Mouse (Mus musculus) kidney, embryonic 14.5 days (tissue): ENCODE data around the gene Dnmt3a. TPM values are rescaled to one million over a fixed set of nuclear protein-coding genes. Genes with fewer than 3 reads are reported as not detected.

ENCODE experiments used
- ATAC-seq: fragments of 200-750 bp; cut with Nextera tagmentation; 2 replicates; pipeline ENCODE4 v1.8.0; 2017; ENCODE audit warnings: moderate number of reproducible peaks, mild to moderate bottlenecking, moderate TSS enrichment, moderate library complexity; ENCODE audit not compliant: low FRiP score, low TSS enrichment
- H3K27ac ChIP-seq: fragments of 300-500 bp; sonication (generic); 2 replicates; pipeline ENCODE4 v1.5.1; 2014; ENCODE audit warnings: low read depth, mild to moderate bottlenecking, low read length, moderate library complexity, mixed read lengths
- H3K27me3 ChIP-seq: fragments of 300-500 bp; sonication (generic); 2 replicates; pipeline ENCODE4 v1.6.1; 2014; ENCODE audit warnings: mild to moderate bottlenecking, low read length; ENCODE audit not compliant: control insufficient read depth, insufficient read depth
- H3K36me3 ChIP-seq: fragments of 300-500 bp; sonication (generic); 2 replicates; pipeline ENCODE4 v1.6.1; 2014; ENCODE audit warnings: low read length, mixed read lengths; ENCODE audit not compliant: control insufficient read depth, insufficient read depth
- H3K4me1 ChIP-seq: fragments of 300-500 bp; sonication (generic); 2 replicates; pipeline ENCODE4 v1.6.1; 2014; ENCODE audit warnings: low read length, mixed read lengths; ENCODE audit not compliant: control insufficient read depth, insufficient read depth
- H3K4me2 ChIP-seq: fragments of 300-500 bp; sonication (generic); replicated peaks from 2 replicates; pipeline ENCODE4 v1.6.1; 2014; ENCODE audit warnings: low read depth, mild to moderate bottlenecking, low read length
- H3K4me3 ChIP-seq: fragments of 300-500 bp; sonication (generic); 2 replicates; pipeline ENCODE4 v1.5.1; 2014; ENCODE audit warnings: mild to moderate bottlenecking, low read length
- H3K9ac ChIP-seq: fragments of 300-500 bp; sonication (generic); 2 replicates; pipeline ENCODE4 v1.6.1; 2014; ENCODE audit warnings: low read depth, mild to moderate bottlenecking, low read length, moderate library complexity
- H3K9me3 ChIP-seq: fragments of 300-500 bp; sonication (generic); 2 replicates; pipeline ENCODE4 v1.6.1; 2016; ENCODE audit warnings: low read length; ENCODE audit not compliant: control insufficient read depth
- WGBS: fragments of 180-500 bp; shearing (Covaris S2); extraction: QIAGEN DNeasy Blood & Tissue Kit; methylation state at CpG from one replicate; pipeline ENCODE4 v1.1.7; 2014; 5-methylcytosine and 5-hydroxymethylcytosine counted together
- polyA plus RNA-seq: library from polyadenylated mRNA; unstranded; fragments of >200 nt; fragmentation: Nextera tagmentation; extraction: Ambion mirVana; gene quantifications from 2 replicates; pipeline ENCODE4 v1.2.1, GENCODE M21; 2014

Dnmt3a gene
- polyA plus RNA-seq, 1 experiment from 2014 or later, result 87.9 TPM

DNA sequence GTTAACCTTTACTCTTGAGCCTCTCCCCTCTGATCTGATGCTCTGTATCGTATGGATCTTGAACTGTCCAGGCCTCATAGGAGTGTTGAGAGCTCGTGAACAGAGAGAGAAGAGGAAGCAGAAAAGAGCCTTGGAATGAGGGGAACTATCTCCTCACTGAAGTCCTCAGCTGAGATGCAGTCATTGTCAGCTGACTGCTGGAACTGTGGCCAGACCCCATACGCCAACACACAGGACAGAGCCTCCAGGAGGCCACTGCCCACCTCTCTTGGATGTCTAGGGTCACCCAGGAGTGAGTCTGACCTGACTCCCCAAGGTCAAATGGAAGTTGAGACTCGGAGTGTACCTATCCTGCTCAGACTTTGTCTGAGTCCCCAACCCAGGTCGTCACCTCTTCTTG lies 62.3 kb downstream of the Dnmt3a start:
- Histone ChIP-seq H3K36me3 (peaks cover 47% of the 10 kb centered on the region), H3K27ac (no peak overlapping the region), H3K9me3 (no peaks in the 10 kb centered on the region), H3K9ac (no peak overlapping the region), H3K4me3 (no peak overlapping the region), H3K4me2 (no peak overlapping the region), H3K27me3 (no peaks in the 10 kb centered on the region), H3K4me1 (peaks cover 17% of the 10 kb centered on the region)
- ATAC-seq, result no peak
- 73% methylated on average over 5 of the region's 5 CpGs for WGBS

- H3K27me3 ChIP-seq, result no peaks in the 10 kb centered on the region
- H3K9ac ChIP-seq, result no peak overlapping the region
- H3K27ac ChIP-seq, result no peak overlapping the region
- peaks cover 20% of the 10 kb centered on the region for H3K4me1 ChIP-seq
- ATAC-seq, result no peak
- 81% methylated on average over 7 of the region's 7 CpGs for WGBS
- H3K9me3 ChIP-seq, result no peaks in the 10 kb centered on the region
- H3K4me2 ChIP-seq, result no peak overlapping the region
- H3K4me3 ChIP-seq, result no peak overlapping the region
- H3K36me3 ChIP-seq, result peaks cover 55% of the 10 kb centered on the region
These were observed 63.1 kb downstream of the Dnmt3a start for GRCm38 (mm10) chr12:3868676-3869458.

- Histone ChIP-seq H3K4me1 (peaks cover 26% of the 10 kb centered on the region), H3K36me3 (peaks cover 61% of the 10 kb centered on the region), H3K9me3 (no peaks in the 10 kb centered on the region), H3K27me3 (no peaks in the 10 kb centered on the region), H3K9ac (no peak overlapping the region), H3K4me2 (no peak overlapping the region), H3K4me3 (no peak overlapping the region), H3K27ac (no peak overlapping the region)
- ATAC-seq, result no peak
- 90% methylated on average over 5 of the region's 5 CpGs for WGBS
These were observed 64.2 kb downstream of the Dnmt3a start for GRCm38 (mm10) chr12:3870024-3870423.

GRCm38 (mm10) chr12:3870859-3871462 lies 65.2 kb downstream of the Dnmt3a start:
- Histone ChIP-seq H3K9me3 (no peaks in the 10 kb centered on the region), H3K9ac (peak overlapping the region; percentile 37; the same call in 1 of the 2 replicates), H3K4me3 (no peak overlapping the region), H3K27me3 (no peaks in the 10 kb centered on the region), H3K36me3 (peaks cover 57% of the 10 kb centered on the region), H3K4me2 (0 out of 2 replicates have a peak overlapping the region, but pooled peaks have one; percentile 8), H3K4me1 (peaks cover 26% of the 10 kb centered on the region), H3K27ac (peak overlapping the region; percentile 65; the same call in 1 of the 2 replicates)
- peak; percentile 53 for ATAC-seq
- WGBS, result 10% methylated on average over 19 of the region's 19 CpGs

- Histone ChIP-seq H3K27me3 (no peaks in the 10 kb centered on the region), H3K9ac (no peak overlapping the region), H3K36me3 (peaks cover 56% of the 10 kb centered on the region), H3K4me1 (peaks cover 26% of the 10 kb centered on the region), H3K4me2 (no peak overlapping the region), H3K27ac (peak overlapping the region; percentile 65; the same call in 1 of the 2 replicates), H3K4me3 (no peak overlapping the region), H3K9me3 (no peaks in the 10 kb centered on the region)
- ATAC-seq, result peak; percentile 17; the same call in 1 of the 2 replicates
- WGBS, result 36% methylated on average over 15 of the region's 15 CpGs
These were observed 65.8 kb downstream of the Dnmt3a start for GRCm38 (mm10) chr12:3871637-3872036.

GRCm38 (mm10) chr12:3872410-3873230 lies 66.8 kb downstream of the Dnmt3a start:
- no peaks in the 10 kb centered on the region for H3K27me3 ChIP-seq
- H3K9ac ChIP-seq, result no peak overlapping the region
- no peaks in the 10 kb centered on the region for H3K9me3 ChIP-seq
- H3K4me3 ChIP-seq, result no peak overlapping the region
- no peak for ATAC-seq
- no peak overlapping the region for H3K4me2 ChIP-seq
- H3K4me1 ChIP-seq, result peaks cover 26% of the 10 kb centered on the region
- WGBS, result 72% methylated on average over 9 of the region's 9 CpGs
- H3K36me3 ChIP-seq, result peaks cover 62% of the 10 kb centered on the region
- no peak overlapping the region for H3K27ac ChIP-seq

DNA sequence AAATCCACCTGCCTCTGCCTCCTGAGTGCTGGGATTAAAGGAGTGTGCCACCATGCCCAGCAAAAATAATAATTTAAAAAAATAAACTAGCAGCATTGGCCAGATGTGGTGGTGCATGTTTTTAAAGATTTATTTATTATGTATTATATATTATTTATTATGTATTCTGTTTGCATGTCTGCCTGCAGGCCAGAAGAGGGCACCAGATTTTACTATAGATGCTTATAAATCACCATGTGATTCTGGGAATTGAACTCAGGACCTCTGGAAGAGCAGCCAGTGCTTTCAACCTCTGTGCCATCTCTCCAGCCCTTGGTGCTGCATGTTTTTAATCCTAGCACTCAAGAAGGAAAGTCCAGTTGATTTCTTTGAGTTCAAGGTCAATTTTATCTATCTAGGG lies 69.7 kb downstream of the Dnmt3a start:
- no peak overlapping the region for H3K4me2 ChIP-seq
- H3K27me3 ChIP-seq, result no peaks in the 10 kb centered on the region
- no peak overlapping the region for H3K27ac ChIP-seq
- H3K4me3 ChIP-seq, result no peak overlapping the region
- peaks cover 64% of the 10 kb centered on the region for H3K36me3 ChIP-seq
- H3K9ac ChIP-seq, result no peak overlapping the region
- ATAC-seq, result no peak
- no peaks in the 10 kb centered on the region for H3K9me3 ChIP-seq
- peaks cover 20% of the 10 kb centered on the region for H3K4me1 ChIP-seq

DNA sequence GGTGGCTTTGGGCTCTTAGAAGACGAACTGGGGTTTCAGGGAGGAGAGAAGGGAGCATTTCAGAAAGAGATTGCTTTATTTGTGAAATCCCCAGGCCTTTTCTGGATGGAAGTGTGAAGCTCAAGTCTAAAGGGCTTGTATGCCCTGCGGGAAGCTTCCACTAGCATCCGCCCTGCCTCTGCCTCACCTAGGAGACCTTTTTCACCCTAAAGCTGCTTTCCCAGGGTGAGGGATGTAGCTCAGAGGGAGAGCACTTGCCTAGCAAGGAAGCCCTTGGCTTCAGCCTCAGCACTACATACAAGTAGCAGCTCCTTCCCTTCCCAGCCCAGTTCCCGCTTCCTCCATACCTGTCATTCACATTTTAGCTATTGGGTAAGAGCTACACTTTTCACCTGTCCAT lies 71.6 kb downstream of the Dnmt3a start:
- no peak overlapping the region for H3K9ac ChIP-seq
- H3K4me1 ChIP-seq, result peaks cover 9% of the 10 kb centered on the region; the same call in 1 of the 2 replicates
- H3K36me3 ChIP-seq, result peaks cover 81% of the 10 kb centered on the region
- H3K4me2 ChIP-seq, result no peak overlapping the region
- no peaks in the 10 kb centered on the region for H3K9me3 ChIP-seq
- WGBS, result 80% methylated on average over 4 of the region's 4 CpGs
- H3K4me3 ChIP-seq, result no peak overlapping the region
- no peak for ATAC-seq
- H3K27ac ChIP-seq, result no peak overlapping the region
- no peaks in the 10 kb centered on the region for H3K27me3 ChIP-seq
